Mouse (Mus musculus): ENCODE measurements at regions not wholly inside any gene's neighbourhood (a gene's known extent, or its start where the extent isn't known, plus 50 kb on each side); places are given as distances from the start of the nearest gene placed in this dataset.
A peak's percentile ranks its signal among the peaks of the same experiment; 100 is the strongest.

GRCm38 (mm10) chr4:9218380-9218779 lies 979.5 kb upstream of the Car8 start:
- no peak for DNase-seq

- DNase-seq, result no peak
Observed at GRCm38 (mm10) chr4:9208606-9209005, 969.8 kb upstream of the Car8 start.

GRCm38 (mm10) chr4:9200012-9200411 lies 961.2 kb upstream of the Car8 start:
- no peak for DNase-seq

- DNase-seq, result no peak
Observed at GRCm38 (mm10) chr4:9196435-9196834, 957.6 kb upstream of the Car8 start.

GRCm38 (mm10) chr4:9193121-9193520 lies 954.3 kb upstream of the Car8 start:
- no peak for DNase-seq

- no peak for DNase-seq
Observed at GRCm38 (mm10) chr4:9185156-9185875, 946.5 kb upstream of the Car8 start.

- DNase-seq, result peak; percentile 37
Observed at GRCm38 (mm10) chr4:9184451-9185121, 945.7 kb upstream of the Car8 start.

- DNase-seq, result no peak
Observed at GRCm38 (mm10) chr4:9174365-9174764, 935.5 kb upstream of the Car8 start.

- no peak for DNase-seq
Observed at GRCm38 (mm10) chr4:9162374-9162773, 923.5 kb upstream of the Car8 start.

- DNase-seq, result no peak
Observed at GRCm38 (mm10) chr4:9161814-9162133, 922.9 kb upstream of the Car8 start.

GRCm38 (mm10) chr4:9161068-9161813 lies 922.4 kb upstream of the Car8 start:
- DNase-seq, result no peak

- no peak for DNase-seq
Observed at GRCm38 (mm10) chr4:9147732-9148131, 908.9 kb upstream of the Car8 start.

GRCm38 (mm10) chr4:9144226-9145215 lies 905.7 kb upstream of the Car8 start:
- no peak for DNase-seq

- DNase-seq, result no peak
Observed at GRCm38 (mm10) chr4:9143087-9143486, 904.2 kb upstream of the Car8 start.

- DNase-seq, result no peak
Observed at GRCm38 (mm10) chr4:9141946-9142683, 903.3 kb upstream of the Car8 start.

- peak; percentile 19 for DNase-seq
Observed at GRCm38 (mm10) chr4:9140691-9141090, 901.9 kb upstream of the Car8 start.

- DNase-seq, result no peak
Observed at GRCm38 (mm10) chr4:9136657-9137056, 897.8 kb upstream of the Car8 start.

- DNase-seq, result no peak
Observed at GRCm38 (mm10) chr4:9136188-9136569, 897.3 kb upstream of the Car8 start.

GRCm38 (mm10) chr4:9135481-9136187 lies 896.8 kb upstream of the Car8 start:
- DNase-seq, result peak; percentile 96

- DNase-seq, result no peak
Observed at GRCm38 (mm10) chr4:9133695-9134094, 894.9 kb upstream of the Car8 start.

GRCm38 (mm10) chr4:9132982-9133625 lies 894.3 kb upstream of the Car8 start:
- DNase-seq, result no peak
